ENCODE assay signal across 8 mouse cellular contexts in genomic region chr4:133196852-133197251, GRCm38 (mm10). TPM values are rescaled to one million over a fixed set of nuclear protein-coding genes. Genes with fewer than 3 reads are reported as not detected.
DNase-seq lines count a peak whose midpoint lies in the region; ATAC-seq lines count a peak whose summit lies in the region.

No protein-coding gene starts in this region.

- no peaks in the 10 kb centered on the region for H3K27me3 ChIP-seq in lung, embryonic 16.5 days (ENCODE audit: control insufficient read depth, insufficient read depth, low read depth, low read length)
- H3K27me3 ChIP-seq in limb, embryonic 15.5 days: no peaks in the 10 kb centered on the region

- no peak for ATAC-seq in lung, embryonic 16.5 days (ENCODE audit: low read depth)
- ATAC-seq in hematopoietic stem cell, adult 5-6 weeks (replicated peaks in 1 of 2; ENCODE audit: insufficient read depth in 1 of 2, low FRiP score in 2 of 2, low TSS enrichment in 1 of 2, low read depth in 1 of 2, poor library complexity in 2 of 2, severe bottlenecking in 2 of 2): peak; percentile 21 to 47; a peak in 1 of 4 replicates
- no peak for ATAC-seq in limb, embryonic 15.5 days (ENCODE audit: insufficient number of reproducible peaks, low FRiP score, low TSS enrichment, low read depth)

- H3K36me3 ChIP-seq in lung, embryonic 16.5 days (ENCODE audit: control insufficient read depth, insufficient read depth, low read length): peaks cover 37% of the 10 kb centered on the region
- peaks cover 46% of the 10 kb centered on the region for H3K36me3 ChIP-seq in limb, embryonic 15.5 days

- no peak overlapping the region for H3K4me2 ChIP-seq in lung, embryonic 16.5 days (ENCODE audit: low read depth, low read length)
- H3K4me2 ChIP-seq in limb, embryonic 15.5 days: no peak overlapping the region

- intact Hi-C loops in left cerebral cortex, postnatal 10 days (cut with DNase I): loop anchor here (5.0 kb wide), 1 partner anchor 105 kb away; no protein-coding TSS in a partner anchor

- H3K9me3 ChIP-seq in lung, embryonic 16.5 days (ENCODE audit: control insufficient read depth, low read length): no peaks in the 10 kb centered on the region
- H3K9me3 ChIP-seq in limb, embryonic 15.5 days: no peaks in the 10 kb centered on the region

- H3K9ac ChIP-seq in lung, embryonic 16.5 days (ENCODE audit: low read length): peak overlapping the region; percentile 35; the same call in 1 of the 2 replicates
- no peak overlapping the region for H3K9ac ChIP-seq in limb, embryonic 15.5 days

- no peak overlapping the region for H3K4me3 ChIP-seq in lung, embryonic 16.5 days (ENCODE audit: low read length)
- no peak overlapping the region for H3K4me3 ChIP-seq in limb, embryonic 15.5 days

- no peak overlapping the region; the same call in 1 of the 2 replicates for H3K27ac ChIP-seq in lung, embryonic 16.5 days (ENCODE audit: low read length)
- peak overlapping the region; percentile 87 for H3K27ac ChIP-seq in limb, embryonic 15.5 days

- 56% methylated on average over 7 of the region's 7 CpGs for WGBS in lung, embryonic 16.5 days
- WGBS in limb, embryonic 15.5 days: 16% methylated on average over 7 of the region's 7 CpGs

- peaks cover 49% of the 10 kb centered on the region for H3K4me1 ChIP-seq in lung, embryonic 16.5 days (replicated peaks; ENCODE audit: control insufficient read depth, insufficient read depth, low read length)
- peaks cover 61% of the 10 kb centered on the region for H3K4me1 ChIP-seq in limb, embryonic 15.5 days

- no peak for DNase-seq in lung, postnatal 25 days (ENCODE audit: low spot score)
- peak; percentile 83 for DNase-seq in thymus, postnatal 14 days
- no peak for DNase-seq in testis, postnatal 10 days (ENCODE audit: low spot score)
- DNase-seq in layer of hippocampus, adult 9-10 months (ENCODE audit: low spot score): no peak
- no peak for DNase-seq in left cerebral cortex, postnatal 10 days (ENCODE audit: extremely low spot score in 1 of 2, low spot score in 2 of 2)

RNA-seq across cellular contexts. Expression of gene Cd164l2, which starts 15.1 kb away (rescaled TPM):
- 7.7 and 13.2 TPM in 2 replicates for polyA plus RNA-seq in lung, embryonic 16.5 days (2015; fragmentation: Nextera tagmentation; extraction: Ambion mirVana)
- not detected in 2 replicates for total RNA-seq in hematopoietic stem cell, adult 5-6 weeks (2017)
- polyA plus RNA-seq in limb, embryonic 15.5 days (2015; fragmentation: Nextera tagmentation; extraction: Ambion mirVana): 3.6 and 5.2 TPM in 2 replicates
- 1 to 10 TPM; 1.3 to 1.5 TPM for total RNA-seq in left cerebral cortex, postnatal 10 days (2021)

RNA-seq across cellular contexts. Expression of gene Gpr3, which starts 15.5 kb away (rescaled TPM):
- polyA plus RNA-seq in lung, embryonic 16.5 days (2015; fragmentation: Nextera tagmentation; extraction: Ambion mirVana): 0.15 TPM in 1 of 2 replicates, not detected in the other
- total RNA-seq in hematopoietic stem cell, adult 5-6 weeks (2017): 0.25 and 0.50 TPM in 2 replicates
- not detected in 2 replicates for polyA plus RNA-seq in limb, embryonic 15.5 days (2015; fragmentation: Nextera tagmentation; extraction: Ambion mirVana)
- 1 to 10 TPM; 5.1 to 5.2 TPM for total RNA-seq in left cerebral cortex, postnatal 10 days (2021)

RNA-seq across cellular contexts. Expression of gene Map3k6, which starts 43.8 kb away (rescaled TPM):
- 4.2 and 4.3 TPM in 2 replicates for polyA plus RNA-seq in lung, embryonic 16.5 days (2015; fragmentation: Nextera tagmentation; extraction: Ambion mirVana)
- total RNA-seq in hematopoietic stem cell, adult 5-6 weeks (2017): 1.8 and 3.5 TPM in 2 replicates
- polyA plus RNA-seq in limb, embryonic 15.5 days (2015; fragmentation: Nextera tagmentation; extraction: Ambion mirVana): 21.3 and 21.4 TPM in 2 replicates
- 1 to 10 TPM; 1.3 to 4.8 TPM for total RNA-seq in left cerebral cortex, postnatal 10 days (2021)

Comparison
In these comparisons a context has a peak if more than half of its experiments do, and no peak if none do; other contexts are left out.
1. ATAC-seq: peak in hematopoietic stem cell, adult 5-6 weeks (2 of 2); none in lung, embryonic 16.5 days (single experiment) and limb, embryonic 15.5 days (single experiment).